Mouse (Mus musculus) stomach, embryonic 14.5 days (tissue): Measurements from ENCODE around the gene Olfr523. TPM values are rescaled to one million over a fixed set of nuclear protein-coding genes. Genes with fewer than 3 reads are reported as not detected.
"Not testable (repeated sequence)": the region's sequence is repeated elsewhere in the genome, so short reads cannot be mapped to it uniquely, and the experiment has no call there.

ENCODE experiments used
- ATAC-seq: fragments of 200-750 bp; cut with Nextera tagmentation; 2 replicates; pipeline ENCODE4 v1.8.0; 2017; ENCODE audit warnings: low read depth, moderate TSS enrichment; ENCODE audit not compliant: insufficient number of reproducible peaks, insufficient read depth, low FRiP score
- H3K27ac ChIP-seq: fragments of 300-500 bp; sonication (generic); 2 replicates; pipeline ENCODE4 v1.5.1; 2014; ENCODE audit warnings: mild to moderate bottlenecking, low read length, moderate library complexity, mixed read lengths
- H3K27me3 ChIP-seq: fragments of 300-500 bp; sonication (generic); 2 replicates; pipeline ENCODE4 v1.6.1; 2014; ENCODE audit warnings: low read length, control low read depth, mixed read lengths; ENCODE audit not compliant: control insufficient read depth, insufficient read depth
- H3K36me3 ChIP-seq: fragments of 300-500 bp; sonication (generic); 2 replicates; pipeline ENCODE4 v1.6.1; 2014; ENCODE audit warnings: mild to moderate bottlenecking, control low read depth, low read length, moderate library complexity, mixed read lengths; ENCODE audit not compliant: control insufficient read depth, insufficient read depth
- H3K4me1 ChIP-seq: fragments of 300-500 bp; sonication (generic); 2 replicates; pipeline ENCODE4 v1.6.1; 2014; ENCODE audit warnings: low read length, control low read depth, mixed read lengths; ENCODE audit not compliant: control insufficient read depth, insufficient read depth
- H3K4me2 ChIP-seq: fragments of 300-500 bp; sonication (generic); replicated peaks from 2 replicates; pipeline ENCODE4 v1.6.1; 2014; ENCODE audit warnings: low read depth, low read length, control low read depth
- H3K4me3 ChIP-seq: fragments of 300-500 bp; sonication (generic); 2 replicates; pipeline ENCODE4 v1.5.1; 2014; ENCODE audit warnings: low read depth, low read length, control low read depth
- H3K9ac ChIP-seq: fragments of 300-500 bp; sonication (generic); replicated peaks from 2 replicates; pipeline ENCODE4 v1.6.1; 2014; ENCODE audit warnings: low read depth, mild to moderate bottlenecking, control low read depth, low read length, moderate library complexity, mixed read lengths
- H3K9me3 ChIP-seq: fragments of 300-500 bp; sonication (generic); 2 replicates; pipeline ENCODE4 v1.6.1; 2016; ENCODE audit warnings: low read depth, low read length, control low read depth; ENCODE audit not compliant: control insufficient read depth
- WGBS: fragments of 180-500 bp; shearing (Covaris S2); extraction: QIAGEN DNeasy Blood & Tissue Kit; methylation state at CpG from one replicate; pipeline ENCODE4 v1.1.7; 2014; 5-methylcytosine and 5-hydroxymethylcytosine counted together
- polyA plus RNA-seq: library from polyadenylated mRNA; unstranded; fragments of >200 nt; fragmentation: Nextera tagmentation; extraction: Ambion mirVana; gene quantifications from 2 replicates; pipeline ENCODE4 v1.2.1, GENCODE M21; 2014

Gene Olfr523
- not detected in 2 replicates for polyA plus RNA-seq

- H3K4me1 ChIP-seq, result no peaks in the 10 kb centered on the region
- ATAC-seq, result no peak
- no peak within 1 kb of the TSS for H3K9ac ChIP-seq
- no peaks in the 10 kb centered on the region for H3K27me3 ChIP-seq
- no peak within 1 kb of the TSS for H3K4me2 ChIP-seq
- H3K4me3 ChIP-seq, result no peak within 1 kb of the TSS
- WGBS, result 53% methylated on average over 1 of the region's 1 CpGs
- no peaks in the 10 kb centered on the region for H3K9me3 ChIP-seq
- no peak within 1 kb of the TSS for H3K27ac ChIP-seq
- H3K36me3 ChIP-seq, result no peaks in the 10 kb centered on the region
These were observed at the start of gene Olfr523 for GRCm38 (mm10) chr7:140172936-140173335. Gene Olfr523, plus strand, starts transcription at chr7:140173217.

- Histone ChIP-seq H3K4me1 (0 out of 2 replicates have a peak, but pooled peaks cover 7% of the 10 kb centered on the region), H3K9me3 (no peaks in the 10 kb centered on the region), H3K27ac (no peak overlapping the region), H3K9ac (no peak overlapping the region), H3K4me2 (no peak overlapping the region), H3K36me3 (0 out of 2 replicates have a peak, but pooled peaks cover 2% of the 10 kb centered on the region), H3K27me3 (no peaks in the 10 kb centered on the region), H3K4me3 (no peak overlapping the region)
- WGBS, result 91% methylated on average over 1 of the region's 1 CpGs
- ATAC-seq, result no peak
These were observed 48.6 kb upstream of the Olfr523 start for GRCm38 (mm10) chr7:140124382-140124781.

- Histone ChIP-seq H3K4me2 (peak overlapping the region; percentile 53), H3K4me3 (peak overlapping the region; percentile 75), H3K27ac (peak overlapping the region; percentile 52; the same call in 1 of the 2 replicates), H3K36me3 (peaks cover 11% of the 10 kb centered on the region; the same call in 1 of the 2 replicates), H3K9me3 (no peaks in the 10 kb centered on the region), H3K27me3 (no peaks in the 10 kb centered on the region), H3K9ac (peak overlapping the region; percentile 64), H3K4me1 (0 out of 2 replicates have a peak, but pooled peaks cover 7% of the 10 kb centered on the region)
- 1% methylated on average over 40 of the region's 40 CpGs for WGBS
- ATAC-seq, result peak; percentile 96
These were observed 47.6 kb upstream of the Olfr523 start for GRCm38 (mm10) chr7:140125278-140126021.

DNA sequence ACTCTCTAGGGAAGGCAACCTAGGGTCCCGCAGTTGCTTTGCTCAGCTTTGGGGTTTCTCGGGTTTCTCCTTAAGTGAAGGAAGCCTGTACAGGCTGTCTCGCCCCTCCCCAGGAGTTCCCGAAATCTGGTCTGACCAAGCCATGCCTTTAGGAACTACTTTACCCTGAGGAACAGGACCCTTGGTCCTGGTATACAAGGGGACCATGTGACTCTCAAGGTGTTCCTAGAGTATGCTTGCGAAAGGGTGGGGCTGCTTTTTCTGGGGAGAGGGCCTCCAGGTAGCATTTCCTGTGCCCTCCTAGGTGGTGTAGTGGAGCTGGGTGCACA is 47.0 kb upstream of the Olfr523 start:
- Histone ChIP-seq H3K4me3 (peak overlapping the region; percentile 75), H3K9ac (peak overlapping the region; percentile 64), H3K4me2 (peak overlapping the region; percentile 53), H3K36me3 (peaks cover 12% of the 10 kb centered on the region; the same call in 1 of the 2 replicates), H3K27me3 (no peaks in the 10 kb centered on the region), H3K4me1 (0 out of 2 replicates have a peak, but pooled peaks cover 7% of the 10 kb centered on the region), H3K27ac (no peak overlapping the region; the same call in 1 of the 2 replicates), H3K9me3 (no peaks in the 10 kb centered on the region)
- peak; percentile 24; the same call in 1 of the 2 replicates for ATAC-seq
- WGBS, result 3% methylated on average over 5 of the region's 5 CpGs

GRCm38 (mm10) chr7:140126934-140127333 is 46.1 kb upstream of the Olfr523 start:
- H3K9ac ChIP-seq, result no peak overlapping the region
- H3K9me3 ChIP-seq, result no peaks in the 10 kb centered on the region
- peaks cover 16% of the 10 kb centered on the region; the same call in 1 of the 2 replicates for H3K36me3 ChIP-seq
- H3K27ac ChIP-seq, result no peak overlapping the region
- ATAC-seq, result no peak
- H3K4me2 ChIP-seq, result peak overlapping the region; percentile 17; the same call in 1 of the 2 replicates
- no peaks in the 10 kb centered on the region for H3K27me3 ChIP-seq
- 0 out of 2 replicates have a peak, but pooled peaks cover 7% of the 10 kb centered on the region for H3K4me1 ChIP-seq
- no peak overlapping the region for H3K4me3 ChIP-seq
- 71% methylated on average over 3 of the region's 3 CpGs for WGBS

GRCm38 (mm10) chr7:140127911-140128310 is 45.1 kb upstream of the Olfr523 start:
- H3K36me3 ChIP-seq, result peaks cover 16% of the 10 kb centered on the region; the same call in 1 of the 2 replicates
- H3K27ac ChIP-seq, result no peak overlapping the region
- no peak overlapping the region for H3K9ac ChIP-seq
- H3K9me3 ChIP-seq, result no peaks in the 10 kb centered on the region
- 84% methylated on average over 2 of the region's 2 CpGs for WGBS
- H3K27me3 ChIP-seq, result no peaks in the 10 kb centered on the region
- no peak for ATAC-seq
- H3K4me2 ChIP-seq, result no peak overlapping the region
- no peak overlapping the region for H3K4me3 ChIP-seq
- H3K4me1 ChIP-seq, result 0 out of 2 replicates have a peak, but pooled peaks cover 7% of the 10 kb centered on the region

DNA sequence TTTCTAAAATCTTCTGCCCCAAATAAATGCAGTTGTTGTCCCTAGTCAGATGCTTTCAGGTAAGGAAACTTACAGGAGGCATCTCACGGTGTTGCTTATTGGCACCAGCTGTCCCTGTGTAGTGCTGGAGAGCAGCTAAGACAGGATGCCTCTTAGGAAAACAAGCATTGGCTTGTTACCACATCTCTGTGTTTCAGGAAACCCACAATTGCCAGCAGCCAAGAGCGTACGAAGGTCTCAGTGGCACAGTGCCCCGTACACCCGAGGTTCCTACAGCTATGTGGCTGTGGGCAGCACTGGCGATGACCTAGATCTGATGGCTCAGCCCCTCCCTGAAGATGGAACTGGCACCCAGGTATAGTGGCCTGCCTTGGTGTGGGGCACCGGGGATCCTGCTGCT is 40.8 kb upstream of the Olfr523 start:
- H3K9ac ChIP-seq, H3K4me1 ChIP-seq, H3K4me2 ChIP-seq, H3K27ac ChIP-seq, H3K9me3 ChIP-seq, ATAC-seq, H3K27me3 ChIP-seq, H3K4me3 ChIP-seq: not testable (repeated sequence)
- H3K36me3 ChIP-seq, result peaks cover 16% of the 10 kb centered on the region; the same call in 1 of the 2 replicates
- WGBS, result 90% methylated on average over 7 of the region's 7 CpGs

DNA sequence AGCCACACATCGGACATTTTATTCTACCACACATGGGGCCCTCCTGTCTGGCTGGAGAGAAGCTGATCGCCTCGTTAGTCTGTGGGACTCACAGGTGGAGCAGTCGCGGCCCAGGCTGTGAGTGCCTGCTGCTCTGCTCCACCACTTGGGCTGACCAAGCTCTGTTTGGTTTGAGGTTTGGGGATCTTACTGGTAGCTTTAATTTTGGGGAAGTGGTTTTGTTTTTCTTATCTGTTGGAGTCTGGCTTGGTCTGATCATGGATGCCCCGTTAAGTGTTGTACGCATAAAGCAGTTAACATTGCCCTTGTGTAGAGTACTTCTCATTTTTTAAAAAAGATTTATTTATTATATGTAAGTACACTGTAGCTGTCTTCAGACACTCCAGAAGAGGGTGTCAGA is 39.0 kb upstream of the Olfr523 start:
- not testable (repeated sequence) for H3K9ac ChIP-seq, H3K4me1 ChIP-seq, H3K27me3 ChIP-seq, H3K27ac ChIP-seq, H3K4me2 ChIP-seq, ATAC-seq, H3K4me3 ChIP-seq, H3K9me3 ChIP-seq
- 91% methylated on average over 5 of the region's 7 CpGs for WGBS
- H3K36me3 ChIP-seq, result peaks cover 16% of the 10 kb centered on the region; the same call in 1 of the 2 replicates
